Mouse (Mus musculus) G1E (cell line): ENCODE measurements around the gene Pdgfb. TPM values are rescaled to one million over a fixed set of nuclear protein-coding genes. Genes with fewer than 3 reads are reported as not detected.

Experiments used
- ATAC-seq: 2 replicates; pipeline ENCODE4 v1.8.0; 2016; ENCODE audit warnings: mild to moderate bottlenecking; ENCODE audit not compliant: insufficient number of reproducible peaks, poor library complexity, low FRiP score, severe bottlenecking; ENCODE audit errors: extremely low read depth
- DNase-seq: peaks from one replicate; pipeline ENCODE4 v3.0.0; 2012; ENCODE audit warnings: low spot score
- H3K27me3 ChIP-seq: 2 replicates; pipeline ENCODE4 v1.6.1; 2012; ENCODE audit warnings: mild to moderate bottlenecking, low read length, inconsistent platforms; ENCODE audit not compliant: insufficient read depth
- H3K36me3 ChIP-seq: replicated peaks from 2 replicates; pipeline ENCODE3; 2012; ENCODE audit warnings: mild to moderate bottlenecking, inconsistent platforms
- H3K4me1 ChIP-seq: 2 replicates; pipeline ENCODE4 v1.6.1; 2012; ENCODE audit warnings: low read depth, low read length, inconsistent platforms, mixed read lengths; ENCODE audit not compliant: insufficient read depth
- H3K4me3 ChIP-seq: 2 replicates; pipeline ENCODE4 v1.5.1; 2012; ENCODE audit warnings: low read depth, mild to moderate bottlenecking, inconsistent platforms, low read length, moderate library complexity, mixed read lengths
- H3K9me3 ChIP-seq: replicated peaks from 2 replicates; pipeline ENCODE4 v1.6.1; 2012; ENCODE audit warnings: inconsistent platforms
- CTCF ChIP-seq: IDR thresholded peaks from 2 replicates; pipeline ENCODE4 v1.5.1; 2012; ENCODE audit warnings: low read depth, low read length, inconsistent platforms, mixed read lengths
- GATA1 ChIP-seq: IDR thresholded peaks from 2 replicates; pipeline ENCODE4 v1.6.1; 2012; ENCODE audit warnings: borderline replicate concordance, low read length, inconsistent platforms, mixed read lengths
- GATA2 ChIP-seq: IDR thresholded peaks from 2 replicates; pipeline ENCODE4 v1.6.1; 2012; ENCODE audit warnings: low read depth, low read length, inconsistent platforms, borderline replicate concordance
- POLR2AphosphoS5 ChIP-seq: IDR thresholded peaks from 2 replicates; pipeline ENCODE4 v1.6.1; 2012; ENCODE audit warnings: low read depth, low read length, inconsistent platforms; ENCODE audit not compliant: insufficient replicate concordance
- TAL1 ChIP-seq: conservative IDR thresholded peaks from 2 replicates; pipeline ENCODE4 v1.6.1; 2012; ENCODE audit warnings: low read depth, low read length, inconsistent platforms, mixed read lengths
- polyA plus RNA-seq: library from polyadenylated mRNA; stranded (reverse); fragments of >175 nt; gene quantifications from 2 replicates; pipeline ENCODE4 v1.2.3, GENCODE M21; 2012
- total RNA-seq, 2 experiments: library from RNA; stranded (forward) in 1 of 2; stranded (reverse) in 1 of 2; fragments of 200-1000 nt in 1 of 2; fragments of >200 nt in 1 of 2; fragmentation: Nextera tagmentation in 1 of 2; gene quantifications; 2 replicates each; pipeline ENCODE4 v1.2.3; 2014 to 2017

The Pdgfb gene
- total RNA-seq (2014; fragmentation: Nextera tagmentation) (not detected in 2 replicates), total RNA-seq (2017) (0.05 TPM in 1 of 2 replicates, not detected in the other), polyA plus RNA-seq (not detected in 2 replicates)

DNA sequence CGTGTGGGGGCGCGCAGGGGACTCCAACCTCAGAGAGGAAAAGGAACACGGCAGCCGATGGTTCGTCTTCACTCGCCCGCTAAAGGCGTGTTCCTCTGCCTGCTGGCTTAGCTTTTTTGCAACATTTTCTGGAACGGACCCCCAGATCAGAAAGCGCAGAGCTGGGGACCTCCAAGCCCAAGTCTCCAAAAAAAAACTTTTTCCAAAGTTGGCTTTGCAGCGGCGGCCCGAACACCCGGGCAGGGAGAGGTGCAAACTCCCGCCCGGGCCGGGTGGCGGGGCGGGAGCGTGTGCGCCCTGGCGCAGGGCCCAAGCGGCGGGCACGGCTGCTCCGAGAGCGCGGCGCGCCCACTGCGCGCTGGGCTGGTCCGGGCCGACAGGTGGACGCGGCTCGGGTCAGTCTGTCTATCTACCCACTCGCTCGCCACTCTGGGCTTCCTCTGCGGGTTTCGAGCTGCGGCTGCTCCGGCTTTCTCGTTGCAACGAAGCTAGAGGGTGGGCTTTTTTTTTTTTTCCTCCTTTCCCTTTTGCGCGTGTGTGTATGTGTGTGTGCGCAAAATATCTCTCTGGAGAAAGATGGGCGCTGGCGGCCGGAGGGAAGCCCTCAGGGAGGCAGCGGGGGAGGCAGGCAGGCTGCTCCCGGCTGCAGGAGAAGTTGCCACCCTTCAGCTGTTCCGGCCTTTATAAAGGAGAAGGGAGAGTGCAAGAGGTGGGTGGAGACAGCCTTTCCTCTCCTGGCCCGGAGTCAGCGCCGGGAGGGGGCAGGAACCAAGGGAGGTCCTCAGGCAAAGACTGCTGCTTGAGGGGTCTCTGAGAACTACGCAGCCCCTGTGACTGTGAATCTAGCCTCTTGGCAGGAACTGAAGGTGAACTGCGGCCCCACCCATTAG lies at the start of gene Pdgfb:
Gene Pdgfb, minus strand, starts transcription at position 657 of the 890 bp plus-strand sequence.
- DNase-seq (no peak), ATAC-seq (no peak)
- Histone ChIP-seq H3K4me3 (no peak within 1 kb of the TSS), H3K27me3 (peaks cover 34% of the 10 kb centered on the region), H3K9me3 (peaks cover 12% of the 10 kb centered on the region), H3K4me1 (peaks cover 8% of the 10 kb centered on the region; the same call in 1 of the 2 replicates), H3K36me3 (no peaks in the 10 kb centered on the region)
- TF ChIP-seq GATA1 (no peak), TAL1 (no peak), POLR2AphosphoS5 (no peak), GATA2 (no peak), CTCF (no peak)

DNA sequence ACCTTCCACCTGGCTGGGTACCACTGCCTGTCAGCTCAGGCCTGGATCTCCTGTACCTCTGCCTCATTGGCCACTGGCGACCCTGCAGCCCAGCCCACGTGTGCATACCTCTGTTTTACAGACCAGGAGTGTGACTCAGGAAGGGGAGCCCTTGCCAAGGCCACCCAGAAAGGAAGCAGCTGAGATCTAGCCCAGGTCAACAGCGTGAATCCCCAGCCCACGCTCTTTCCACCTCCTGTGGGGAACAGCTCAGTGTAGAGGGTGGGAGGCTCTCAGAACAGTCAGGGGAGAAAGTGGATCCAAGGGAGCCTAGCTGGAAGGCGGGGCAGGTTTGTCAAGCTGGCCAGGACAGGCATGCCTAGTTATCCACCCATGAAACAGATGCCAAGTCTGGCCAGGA lies 48.0 kb upstream of the Pdgfb start:
- peaks cover 25% of the 10 kb centered on the region for H3K27me3 ChIP-seq
- H3K36me3 ChIP-seq, result no peaks in the 10 kb centered on the region
- no peaks in the 10 kb centered on the region for H3K9me3 ChIP-seq
- TF ChIP-seq TAL1, result no peak
- no peak for TF ChIP-seq CTCF
- DNase-seq (no peak), ATAC-seq (no peak)
- H3K4me3 ChIP-seq, result no peak overlapping the region
- H3K4me1 ChIP-seq, result no peaks in the 10 kb centered on the region; the same call in 1 of the 2 replicates

DNA sequence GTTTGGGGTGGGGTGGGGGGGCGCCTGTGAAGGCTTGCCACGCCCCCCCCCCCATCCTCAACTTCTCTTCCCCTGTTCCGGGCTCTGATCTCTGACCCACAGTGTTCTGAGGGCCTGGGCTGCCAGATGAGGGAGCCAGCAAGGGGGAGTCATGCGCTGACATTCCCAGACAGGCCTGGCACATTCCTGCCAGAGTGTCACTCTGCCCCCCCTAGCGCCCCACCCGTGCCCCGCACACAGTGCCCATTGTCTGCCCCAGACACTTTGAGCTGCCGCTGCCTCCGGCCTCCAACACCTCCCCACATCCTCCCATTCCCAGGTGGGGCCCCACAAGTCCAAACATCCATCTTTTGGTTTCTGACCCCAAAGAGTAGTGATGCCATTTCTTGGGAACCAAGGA lies 47.6 kb upstream of the Pdgfb start:
- H3K9me3 ChIP-seq, result no peaks in the 10 kb centered on the region
- H3K27me3 ChIP-seq, result peaks cover 21% of the 10 kb centered on the region
- H3K4me1 ChIP-seq, result no peaks in the 10 kb centered on the region; the same call in 1 of the 2 replicates
- H3K36me3 ChIP-seq, result no peaks in the 10 kb centered on the region
- no peak for ATAC-seq
- no peak overlapping the region for H3K4me3 ChIP-seq
- TF ChIP-seq POLR2AphosphoS5 (no peak), CTCF (no peak), GATA2 (no peak), GATA1 (no peak), TAL1 (no peak)
- DNase-seq, result no peak

DNA sequence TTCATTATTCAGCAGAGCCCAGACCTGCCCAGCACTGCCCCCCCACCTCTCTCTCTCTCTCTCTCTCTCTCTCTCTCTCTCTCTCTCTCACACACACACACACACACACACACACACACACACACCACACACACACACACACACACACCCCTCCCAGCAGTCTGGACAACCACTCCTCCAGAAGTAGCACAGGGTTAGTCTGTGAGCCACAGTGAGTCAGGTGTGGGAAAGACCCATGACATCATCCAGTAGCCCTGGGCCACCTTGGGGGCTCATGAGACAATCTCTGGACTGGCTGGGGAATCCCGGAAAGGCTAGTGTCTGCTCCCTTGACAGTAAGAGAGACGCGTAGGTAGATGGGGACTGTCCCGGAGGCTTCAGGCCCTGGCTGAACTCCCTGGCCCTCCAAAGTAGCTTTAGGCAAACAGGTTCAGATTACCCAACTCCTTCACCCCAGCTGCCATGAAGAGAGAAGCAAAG lies 46.3 kb upstream of the Pdgfb start:
- ATAC-seq (no peak), DNase-seq (no peak)
- TF ChIP-seq GATA1 (no peak), POLR2AphosphoS5 (no peak), GATA2 (no peak)
- Histone ChIP-seq H3K4me3 (no peak overlapping the region), H3K9me3 (no peaks in the 10 kb centered on the region), H3K4me1 (no peaks in the 10 kb centered on the region; the same call in 1 of the 2 replicates), H3K36me3 (no peaks in the 10 kb centered on the region), H3K27me3 (peaks cover 9% of the 10 kb centered on the region)

DNA sequence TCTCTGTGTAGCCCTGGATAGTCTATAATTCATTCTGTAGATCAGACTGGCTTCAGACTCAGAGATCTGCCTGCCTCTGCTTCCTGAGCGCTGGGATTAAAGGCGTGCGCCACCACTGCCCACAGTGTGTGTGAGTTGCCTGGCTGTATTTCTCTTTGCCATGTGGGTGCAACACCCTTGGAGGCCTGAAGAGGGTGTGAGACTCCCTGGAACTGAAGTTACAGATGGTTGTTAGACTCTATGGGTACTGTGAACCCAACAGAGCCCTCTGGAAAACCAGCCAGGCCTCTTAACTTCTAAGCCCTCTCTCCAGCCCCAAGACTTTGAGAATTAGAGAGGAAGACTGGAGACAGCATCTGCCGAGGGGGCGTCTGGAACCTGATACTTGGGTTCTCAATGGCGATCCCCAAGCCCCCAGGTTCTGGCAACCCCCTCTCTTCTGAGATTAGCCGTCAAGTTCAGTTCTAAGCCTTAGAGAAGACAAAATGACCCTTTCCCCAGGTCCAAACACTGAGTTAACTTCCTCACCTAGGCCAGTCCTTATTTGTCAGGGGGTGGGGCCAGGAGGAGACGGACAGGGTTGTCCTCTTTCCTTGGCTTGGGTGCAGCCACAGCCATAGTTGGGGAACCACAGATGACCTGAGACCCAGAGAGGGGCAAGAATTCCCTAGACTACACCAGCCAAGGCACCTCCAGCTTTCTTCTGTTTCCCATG lies 45.7 kb upstream of the Pdgfb start:
- TF ChIP-seq POLR2AphosphoS5 (no peak), CTCF (no peak), TAL1 (no peak), GATA1 (no peak), GATA2 (no peak)

DNA sequence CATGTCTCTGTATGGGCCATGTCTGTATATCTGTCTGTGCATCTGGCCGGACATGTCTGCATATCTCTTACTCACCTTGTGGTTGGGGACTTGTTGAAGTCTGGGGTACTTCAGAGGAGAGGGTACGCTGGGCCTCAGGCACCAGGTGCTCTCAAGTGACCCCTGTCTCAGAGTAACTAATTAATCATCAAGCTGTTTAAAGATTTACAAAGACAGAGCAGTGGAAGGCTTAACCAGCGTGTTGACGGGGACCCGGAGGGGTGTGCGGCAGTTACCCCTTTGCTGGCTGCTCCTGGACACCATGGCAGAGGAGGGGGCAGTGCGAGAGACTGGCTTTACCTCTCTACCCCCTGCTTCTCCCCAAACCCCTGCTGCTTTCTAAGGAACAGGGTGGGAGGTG lies 44.8 kb upstream of the Pdgfb start:
- no peak for DNase-seq
- ATAC-seq, result no peak
- TF ChIP-seq GATA1 (no peak), TAL1 (no peak), GATA2 (no peak), POLR2AphosphoS5 (no peak), CTCF (no peak)
- Histone ChIP-seq H3K4me1 (no peaks in the 10 kb centered on the region; the same call in 1 of the 2 replicates), H3K27me3 (peaks cover 9% of the 10 kb centered on the region), H3K9me3 (no peaks in the 10 kb centered on the region), H3K36me3 (no peaks in the 10 kb centered on the region), H3K4me3 (no peak overlapping the region)

More for the DNA sequence above, 45.7 kb upstream of the Pdgfb start:
- no peaks in the 10 kb centered on the region for H3K36me3 ChIP-seq
- no peak overlapping the region for H3K4me3 ChIP-seq
- DNase-seq (no peak), ATAC-seq (no peak)
- H3K4me1 ChIP-seq, result no peaks in the 10 kb centered on the region; the same call in 1 of the 2 replicates
- peaks cover 9% of the 10 kb centered on the region for H3K27me3 ChIP-seq
- no peaks in the 10 kb centered on the region for H3K9me3 ChIP-seq
